Mouse (Mus musculus): Measurements from ENCODE around the gene Ppp1r12a.

Ppp1r12a gene

DNA sequence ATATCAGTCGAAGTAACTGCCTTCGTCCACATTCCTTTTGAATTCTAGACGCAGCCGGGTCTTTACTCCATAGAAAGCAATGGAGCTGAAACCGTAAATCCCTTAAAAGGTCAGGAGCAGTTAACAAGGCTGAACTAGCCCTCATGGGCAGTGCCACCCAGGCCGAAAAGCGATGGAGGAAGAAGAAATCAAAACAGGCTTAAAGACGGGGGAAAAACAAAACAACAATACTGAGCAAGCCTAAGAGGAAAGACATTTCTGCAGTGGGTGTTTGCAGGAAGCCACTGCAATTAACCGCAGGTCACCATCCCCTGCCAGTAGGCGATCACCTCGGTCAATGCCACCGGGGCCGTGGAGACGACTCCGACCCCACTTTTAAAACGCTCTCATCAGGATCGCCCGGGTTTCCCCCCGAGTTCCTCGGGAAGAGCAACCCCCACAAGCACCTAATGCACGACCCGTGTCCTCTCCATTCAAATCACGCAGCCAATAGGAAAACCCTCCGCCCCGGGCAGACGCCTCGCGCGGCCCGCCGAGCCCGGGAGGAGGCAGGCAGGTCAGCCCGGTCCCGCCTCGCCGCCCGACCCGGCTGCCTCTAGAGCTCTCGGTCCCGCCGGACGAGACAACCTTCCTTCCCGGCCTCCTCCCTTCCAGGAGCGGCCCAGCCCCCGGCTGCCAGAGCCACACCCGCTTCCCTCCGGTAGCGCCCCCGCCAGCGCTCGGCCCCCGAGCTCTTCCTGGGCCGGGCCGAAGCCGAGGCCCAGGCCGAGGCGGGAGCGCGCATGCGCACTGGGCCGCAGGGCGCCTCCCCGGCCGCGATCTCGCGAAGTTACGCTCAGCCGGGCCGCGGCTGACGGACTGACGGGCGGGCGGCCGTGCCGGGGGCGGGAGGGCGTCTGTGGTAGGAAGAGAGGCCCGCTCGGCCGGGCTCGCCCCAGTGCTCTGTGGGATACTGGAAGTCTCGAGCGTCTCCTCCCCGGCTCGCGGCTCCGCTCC lies at the start of gene Ppp1r12a:
TSS of gene Ppp1r12a (plus strand) at position 933 of the 996 bp plus-strand sequence.
- peak; percentile 94 for DNase-seq

DNA sequence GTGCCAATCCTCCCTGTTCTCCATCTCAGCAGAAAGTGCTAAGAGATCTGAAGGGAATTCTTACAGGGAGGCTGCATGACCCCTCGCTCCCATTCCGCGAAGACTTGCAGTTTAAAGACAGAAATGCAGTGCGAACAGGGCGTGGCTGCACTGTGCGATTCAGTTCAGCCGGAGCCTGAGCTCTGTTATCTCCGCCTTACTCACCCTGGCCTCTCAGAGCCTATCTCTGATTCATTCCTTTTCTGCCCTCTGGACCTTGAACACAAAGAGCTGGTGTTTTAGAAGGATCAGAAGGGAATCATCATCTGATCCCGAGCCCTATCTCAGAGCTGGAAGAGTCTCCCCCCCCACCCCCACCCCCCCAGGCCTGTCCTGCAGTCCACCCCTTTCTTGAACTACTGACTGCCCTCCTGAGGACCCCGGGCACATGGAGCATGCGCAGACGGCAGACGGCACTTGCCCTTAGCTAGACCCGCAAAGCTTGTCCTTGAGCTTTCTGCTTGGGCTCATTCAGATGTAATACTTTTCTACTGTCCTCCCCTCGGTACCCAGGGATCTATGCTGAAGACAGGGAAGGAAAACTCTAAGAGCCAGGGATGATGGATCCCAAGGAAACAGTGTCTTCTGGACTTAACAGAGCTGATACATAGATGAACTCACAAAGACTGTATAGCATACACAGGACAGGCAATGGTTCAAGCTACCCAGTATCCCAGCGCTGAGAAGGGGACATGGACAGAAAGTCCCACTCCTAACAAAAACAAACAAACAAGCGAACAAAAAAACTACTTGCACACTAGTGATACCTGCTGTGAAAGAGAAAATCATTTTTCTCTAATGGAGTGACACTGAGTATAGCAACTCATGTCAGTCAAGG lies 48.4 kb upstream of the Ppp1r12a start:
- DNase-seq: no peak

DNA sequence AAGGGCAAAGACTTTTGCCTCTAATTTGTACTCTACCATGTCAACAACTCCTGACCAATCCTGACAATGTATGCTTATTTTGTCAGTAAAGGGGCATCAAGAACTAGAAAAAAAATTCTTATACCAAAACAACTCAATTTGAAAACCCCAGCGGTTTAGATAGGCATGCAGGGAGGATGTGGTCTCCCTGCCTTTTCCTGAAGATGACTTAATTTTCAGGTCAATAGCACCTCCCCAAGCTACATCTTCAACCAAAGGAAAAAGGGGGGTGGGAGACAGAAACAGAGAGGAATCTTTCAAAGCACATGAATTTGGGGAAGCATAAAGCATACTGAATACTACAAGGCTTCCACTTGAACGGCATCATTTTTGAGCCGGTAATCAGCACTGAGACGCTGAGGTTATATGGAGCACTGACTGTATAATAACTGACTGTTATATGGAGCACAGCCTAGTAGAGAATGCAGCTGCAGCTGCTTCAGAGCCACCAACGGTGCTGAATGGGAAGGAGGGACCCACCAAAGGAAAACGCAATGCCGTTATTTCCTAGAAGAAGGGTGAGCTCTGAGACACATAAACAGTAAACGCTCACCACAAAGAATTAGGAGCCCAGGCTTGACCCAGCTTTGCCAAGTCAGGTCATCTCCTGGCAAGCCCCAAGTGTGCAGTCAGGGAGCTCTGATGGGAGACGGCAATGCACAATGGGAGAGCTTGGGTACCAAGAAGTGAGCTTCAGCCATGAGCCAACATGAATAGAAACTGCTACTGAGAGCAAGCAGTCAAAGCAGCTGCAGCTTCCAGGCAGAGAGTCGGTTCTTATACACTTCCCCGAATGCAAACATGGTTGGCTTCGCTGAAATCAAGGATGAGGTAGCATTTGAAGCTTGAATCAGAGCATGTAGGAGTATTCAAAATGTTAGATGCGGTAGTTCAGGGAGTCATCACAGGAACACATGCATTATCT lies 43.5 kb upstream of the Ppp1r12a start:
- DNase-seq: peak; percentile 21

DNA sequence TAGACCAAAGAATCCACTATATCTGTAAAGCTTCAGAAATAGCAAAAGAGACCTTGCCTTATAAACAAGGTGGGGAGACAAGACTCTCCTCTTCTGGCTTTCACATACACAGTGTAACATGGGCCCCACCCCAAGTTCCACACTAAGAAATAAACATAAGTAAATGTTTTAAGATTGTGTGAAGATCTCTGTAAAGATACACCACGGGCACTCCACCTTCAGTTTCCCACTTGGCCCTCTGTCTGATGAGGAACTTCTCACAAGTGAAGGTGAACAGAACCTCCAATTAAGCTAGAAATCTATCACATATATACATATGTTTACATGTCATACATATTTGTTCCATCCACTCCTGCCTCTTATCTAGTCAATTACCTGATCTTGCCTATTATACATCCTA lies 42.6 kb upstream of the Ppp1r12a start:
- no peak for DNase-seq

DNA sequence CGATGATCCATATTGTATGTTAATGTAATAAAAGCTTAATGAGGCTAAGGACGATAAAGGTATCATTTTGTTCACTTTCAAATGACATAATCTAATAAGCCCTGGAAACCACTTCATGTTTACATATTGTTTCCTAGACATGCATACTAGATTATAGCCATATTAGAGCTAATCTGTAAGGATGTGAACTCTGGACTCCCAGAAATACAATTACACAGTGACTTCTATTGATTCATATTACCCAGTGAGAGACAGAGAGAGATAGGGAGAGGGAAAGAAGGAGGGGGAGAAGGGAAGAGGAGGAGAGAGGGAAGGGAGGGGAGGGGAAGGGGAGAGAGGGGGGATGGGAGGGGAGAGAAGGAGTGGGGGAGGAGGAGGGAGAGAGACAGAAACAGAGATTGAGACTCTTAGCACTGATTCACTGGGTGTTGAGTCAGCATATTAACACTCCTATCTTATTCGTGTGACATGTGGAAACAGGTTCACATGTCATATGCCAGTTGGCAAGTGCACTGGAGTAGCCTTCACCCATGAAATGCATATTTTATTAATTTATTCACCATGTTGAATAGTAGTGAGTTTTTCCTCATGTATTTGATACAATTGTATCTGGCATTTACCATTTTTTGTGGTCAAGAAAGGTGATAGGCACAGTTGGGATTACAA lies 36.9 kb upstream of the Ppp1r12a start:
- no peak for DNase-seq

DNA sequence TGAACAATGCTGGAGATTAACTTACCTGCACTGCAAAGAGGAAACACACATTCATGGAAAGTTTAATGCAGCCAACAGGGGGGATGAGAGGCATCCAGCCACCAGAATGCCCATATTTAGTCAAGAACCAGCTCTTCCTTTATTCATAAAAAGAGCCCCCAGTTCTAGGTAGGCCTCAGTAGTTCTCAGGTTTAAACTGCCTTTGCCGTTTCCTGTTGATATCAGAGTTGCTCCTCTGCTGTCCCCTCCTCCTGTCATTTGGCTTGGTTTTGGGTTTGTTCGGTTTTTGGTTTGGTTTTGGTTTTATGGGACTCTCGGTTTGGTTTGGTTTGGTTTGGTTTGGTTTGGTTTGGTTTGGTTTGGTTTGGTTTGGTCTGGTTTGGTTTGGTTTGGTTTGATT lies 32.8 kb upstream of the Ppp1r12a start:
- no peak for DNase-seq

DNA sequence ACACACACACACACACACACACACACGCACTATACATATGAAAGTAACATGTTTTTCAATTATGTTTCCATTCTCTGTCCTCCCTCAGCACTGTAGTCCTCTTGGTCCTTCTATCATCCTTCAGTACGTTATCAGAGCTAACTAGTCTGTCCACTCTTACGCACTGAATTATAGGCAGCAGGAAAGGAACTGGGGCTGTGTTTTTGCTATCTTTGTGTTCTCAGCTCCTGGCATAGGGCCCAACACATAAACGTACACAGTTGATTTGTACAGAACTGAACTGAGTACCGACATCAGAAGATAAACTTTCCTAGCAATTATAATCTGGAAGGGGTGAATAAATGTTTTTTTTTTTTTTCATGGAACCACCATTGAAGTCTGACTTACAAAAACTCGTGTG lies 30.1 kb upstream of the Ppp1r12a start:
- DNase-seq: no peak

DNA sequence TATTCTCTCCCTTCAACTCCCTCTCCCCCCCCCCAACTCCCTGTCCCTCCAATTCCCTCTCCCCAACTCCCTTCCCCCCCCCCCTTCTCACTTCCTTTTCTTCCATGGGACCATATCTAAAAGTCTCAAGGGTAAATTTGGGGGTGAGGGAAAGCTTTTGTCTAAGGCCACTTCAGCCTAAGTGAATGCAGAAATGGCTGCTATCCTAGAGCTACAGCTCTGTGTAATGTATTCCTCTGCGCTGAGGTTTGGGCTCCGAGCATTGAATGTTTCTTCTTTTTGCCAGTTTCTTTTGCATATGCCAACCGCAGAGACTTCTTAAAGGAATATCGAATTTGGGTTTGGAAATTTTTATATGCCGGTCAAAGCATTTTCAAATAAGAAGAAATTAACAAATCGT lies 28.7 kb upstream of the Ppp1r12a start:
- DNase-seq: no peak

DNA sequence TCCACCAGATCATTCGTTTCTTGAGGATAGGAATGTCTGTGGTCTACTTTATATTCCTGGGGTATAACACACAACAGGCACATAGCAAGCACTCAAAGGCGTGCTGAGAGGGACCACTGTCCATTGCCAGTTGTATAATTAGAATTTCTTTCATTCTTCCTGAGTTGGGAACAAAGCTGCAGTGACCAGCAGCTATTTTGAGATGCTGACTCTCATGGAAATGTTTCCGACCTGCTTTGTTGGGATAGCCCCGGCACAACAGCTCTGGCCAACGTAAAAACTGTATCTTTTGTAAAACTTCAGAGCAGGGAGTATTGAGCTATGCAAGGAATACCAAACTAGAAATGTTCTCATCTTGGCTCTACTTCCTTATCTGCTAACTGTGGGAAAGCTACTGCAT lies 28.2 kb upstream of the Ppp1r12a start:
- no peak for DNase-seq

DNA sequence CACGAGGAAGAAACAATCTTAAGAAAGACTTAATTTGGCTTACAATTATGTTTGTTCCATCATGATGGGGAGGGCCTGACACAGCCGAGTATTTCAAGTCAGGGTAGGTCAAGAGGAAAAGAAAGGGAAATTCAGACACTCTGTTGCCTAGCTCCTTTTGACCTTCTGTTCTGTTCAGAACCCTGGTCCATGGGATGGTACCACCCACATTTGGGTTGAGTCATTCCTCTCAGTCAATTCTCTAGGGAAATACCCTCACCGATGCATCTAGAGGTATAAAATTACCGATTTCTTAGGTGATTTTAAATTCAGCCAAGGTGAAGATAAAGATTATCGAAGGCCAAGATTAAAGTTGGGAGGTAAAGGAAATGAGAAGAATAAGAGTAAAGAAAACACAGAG lies 23.6 kb upstream of the Ppp1r12a start:
- DNase-seq: no peak

DNA sequence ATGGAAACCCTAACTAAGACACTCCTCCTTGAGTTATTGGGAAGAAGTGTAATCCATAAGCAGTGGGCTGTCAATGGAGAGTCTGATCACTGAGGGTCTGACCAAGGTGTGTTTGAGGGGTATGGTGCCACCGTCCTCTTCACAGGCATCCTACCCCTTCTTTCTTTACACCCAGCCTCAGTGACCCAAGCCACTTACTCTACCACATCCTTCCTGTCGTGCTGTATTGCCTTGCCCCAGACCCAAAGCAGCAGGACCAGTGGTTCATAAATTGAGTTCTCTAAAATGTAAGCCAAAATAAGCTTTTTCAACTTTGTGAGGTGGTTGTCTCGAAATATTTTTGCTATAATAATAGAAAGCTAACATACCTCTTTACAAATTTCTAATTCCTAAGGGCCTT lies 22.2 kb upstream of the Ppp1r12a start:
- DNase-seq: no peak

DNA sequence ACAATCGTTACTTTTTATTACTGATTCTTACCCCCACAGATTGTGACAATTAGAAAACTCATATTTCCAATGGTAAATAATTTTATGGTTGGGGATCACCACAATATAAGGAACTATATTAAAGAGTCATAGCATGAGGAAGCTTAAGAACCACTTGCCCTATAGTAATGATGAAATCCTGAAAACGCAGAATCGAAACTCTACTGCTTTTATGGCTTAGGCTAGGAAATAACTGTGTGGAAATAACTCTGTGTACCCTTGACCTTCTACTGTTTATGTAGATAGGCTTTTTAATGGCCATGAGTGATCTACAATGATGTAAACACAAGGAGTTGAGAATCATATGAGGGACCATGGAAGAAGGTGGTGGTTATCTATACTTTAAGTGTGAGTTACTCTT lies 21.3 kb upstream of the Ppp1r12a start:
- DNase-seq: no peak

DNA sequence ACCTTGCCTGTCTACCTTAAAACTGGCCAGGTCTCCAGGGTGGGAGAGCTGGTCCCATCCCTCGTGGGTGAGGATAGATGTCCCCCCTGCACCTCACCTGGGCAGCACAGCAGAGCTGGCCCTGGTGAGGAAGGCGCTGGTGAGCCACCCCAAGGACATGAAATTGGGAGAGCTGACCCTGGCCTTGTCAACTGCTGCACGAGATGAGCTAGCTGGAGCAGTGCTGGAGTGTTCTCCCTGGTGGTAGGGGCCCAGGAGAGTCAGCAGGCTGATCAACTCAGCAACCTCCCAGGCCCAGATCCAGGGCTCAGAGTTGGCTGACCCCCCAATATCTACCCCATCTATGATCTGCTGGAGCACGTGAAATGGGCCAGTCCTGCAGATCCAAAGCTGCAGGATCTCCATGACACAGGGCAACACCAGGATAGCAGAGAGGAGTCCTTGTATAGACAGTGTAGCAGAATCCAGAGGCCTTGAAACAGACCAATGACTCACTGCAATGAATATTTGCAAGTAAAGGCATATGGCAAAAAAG lies 17.9 kb upstream of the Ppp1r12a start:
- no peak for DNase-seq

DNA sequence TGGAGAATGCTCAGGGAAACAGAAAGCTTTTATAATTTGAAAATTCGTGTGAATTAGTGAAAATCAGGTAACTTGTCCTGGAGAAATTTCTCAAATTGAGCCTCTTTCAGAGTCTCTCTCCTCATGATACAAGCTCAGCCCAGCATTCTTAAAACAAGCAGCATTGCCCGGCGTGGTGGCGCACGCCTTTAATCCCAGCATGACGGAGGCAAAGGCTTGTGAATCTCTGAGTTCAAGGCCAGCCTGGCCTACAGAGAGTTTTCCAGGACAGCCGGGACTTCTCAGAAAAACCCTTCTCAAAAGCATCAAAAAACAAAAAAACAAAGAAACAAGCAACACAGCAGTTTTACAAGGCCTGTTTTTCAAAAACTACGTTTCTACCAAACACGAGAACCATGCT lies 16.3 kb upstream of the Ppp1r12a start:
- no peak for DNase-seq

DNA sequence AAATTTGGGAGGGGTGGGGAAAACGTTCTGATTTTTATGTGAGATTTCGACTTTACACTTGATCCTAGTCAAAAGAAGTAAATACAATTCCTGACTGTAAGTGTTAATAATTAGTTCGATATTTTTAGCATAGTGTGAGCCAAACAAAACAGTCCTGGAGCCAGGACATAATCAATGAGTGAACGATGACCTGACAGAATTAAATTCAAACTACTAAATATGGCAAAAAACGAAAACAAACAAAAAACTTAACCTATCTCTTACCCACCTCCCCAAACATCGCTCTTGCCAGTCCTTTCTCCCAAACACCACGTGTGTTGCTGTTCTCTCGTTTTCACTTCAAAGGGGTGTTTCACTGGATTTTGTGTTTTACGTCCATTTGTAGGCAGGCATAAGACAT lies 15.0 kb upstream of the Ppp1r12a start:
- DNase-seq: no peak

DNA sequence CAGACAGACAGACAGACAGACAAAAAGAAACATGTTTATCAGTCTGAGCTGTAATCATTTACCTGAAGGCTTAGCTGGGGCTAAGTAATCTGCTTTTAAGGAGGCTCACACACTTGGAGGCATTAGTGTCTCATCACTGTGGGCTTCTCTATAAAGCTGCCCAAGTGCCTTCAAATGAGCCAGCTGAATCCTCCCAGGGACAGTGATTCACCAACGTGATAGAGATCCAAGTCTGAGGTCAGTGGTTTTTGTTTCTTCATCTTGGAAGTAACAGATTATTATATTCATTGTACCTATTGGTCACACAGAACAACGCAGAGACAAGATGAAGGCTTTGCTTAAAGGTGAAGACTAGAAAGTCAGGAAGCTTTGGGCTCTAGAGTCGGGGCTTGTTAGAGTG lies 8.7 kb upstream of the Ppp1r12a start:
- DNase-seq: no peak

DNA sequence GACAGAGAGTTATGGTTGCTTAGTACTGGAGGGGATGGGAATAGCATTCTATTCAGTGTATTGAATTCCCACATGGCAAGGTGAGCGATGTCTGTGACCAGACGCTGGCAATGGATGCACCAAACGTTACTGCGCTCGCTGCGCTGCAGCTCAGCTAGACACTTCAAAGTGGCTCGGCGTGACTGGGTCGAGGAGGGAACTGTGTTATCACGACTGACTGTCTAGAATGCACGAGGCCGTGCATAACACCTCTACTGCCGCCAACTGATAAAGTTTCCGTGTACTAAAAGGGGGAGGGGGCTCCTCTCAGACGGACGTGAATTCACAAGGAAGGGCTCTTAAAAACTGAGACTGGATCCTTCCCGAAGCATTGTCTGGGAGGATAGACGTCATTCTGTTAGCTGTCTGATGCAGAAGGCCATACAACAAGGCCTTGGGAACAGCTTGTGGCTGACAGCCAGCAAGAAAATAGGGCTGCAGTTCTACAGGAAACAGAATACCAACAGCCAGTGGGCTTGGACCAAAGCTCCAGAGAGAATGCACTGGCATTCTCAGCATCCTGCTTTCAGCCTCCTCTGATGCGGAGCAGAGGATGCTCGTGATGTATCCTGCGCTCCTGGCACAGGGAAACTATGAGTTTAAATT lies 6.8 kb upstream of the Ppp1r12a start:
- no peak for DNase-seq

DNA sequence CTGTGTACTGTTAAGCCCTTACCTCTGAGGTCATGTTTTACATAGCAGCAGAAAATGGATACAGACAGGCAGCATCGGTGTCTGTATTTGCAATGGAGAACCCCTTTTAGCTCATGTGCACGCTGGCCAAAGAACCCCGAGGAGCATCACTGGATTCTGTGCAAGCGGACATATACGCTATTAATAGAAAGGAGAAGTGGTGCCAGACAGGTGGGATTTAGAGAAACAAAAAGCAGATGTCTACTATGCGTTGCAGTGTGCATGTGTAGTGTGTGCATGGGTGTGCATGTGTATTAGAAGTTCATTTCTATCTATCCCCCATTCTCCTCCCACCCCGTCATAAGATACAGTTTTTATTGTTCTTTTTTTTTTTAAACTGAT lies 6.3 kb upstream of the Ppp1r12a start:
- DNase-seq: no peak

DNA sequence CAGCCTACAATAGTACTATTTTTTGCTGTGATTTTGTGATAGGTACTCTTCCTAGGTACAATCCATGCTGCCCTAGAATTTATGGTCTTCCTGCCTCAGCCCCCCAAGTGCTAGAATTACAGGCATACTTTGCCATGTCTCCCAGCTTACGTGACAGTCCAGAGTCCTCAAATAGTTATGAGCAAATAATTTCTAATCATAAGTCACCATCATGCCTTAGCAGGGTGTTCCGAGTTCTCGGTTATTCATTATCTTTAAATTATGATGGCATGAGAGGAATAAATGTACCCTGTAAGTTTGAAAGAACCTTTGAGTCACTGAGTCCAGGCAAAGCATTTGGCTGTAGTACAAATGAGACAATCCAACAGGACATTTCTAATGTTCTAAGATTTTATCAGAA lies 5.9 kb upstream of the Ppp1r12a start:
- no peak for DNase-seq

DNA sequence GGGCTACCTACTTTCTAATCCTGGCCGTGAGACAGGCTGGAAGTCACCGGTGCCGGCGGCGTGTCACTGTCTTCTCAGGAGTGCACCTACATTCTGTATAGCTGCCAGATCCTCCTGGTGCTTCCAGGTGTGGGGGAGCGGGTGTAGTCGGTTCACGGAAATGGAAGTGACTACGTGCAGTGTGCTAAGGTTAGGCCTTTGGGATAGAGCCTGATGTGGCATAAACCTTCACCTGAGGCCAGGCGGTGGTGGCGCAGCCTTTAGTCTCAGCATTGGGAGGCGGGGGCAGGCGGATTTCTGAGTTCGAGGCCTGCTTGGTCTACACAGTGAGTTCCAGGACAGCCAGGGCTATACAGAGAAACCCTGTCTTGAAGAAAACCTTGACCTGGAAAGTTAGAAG lies 3.0 kb upstream of the Ppp1r12a start:
- DNase-seq: no peak

DNA sequence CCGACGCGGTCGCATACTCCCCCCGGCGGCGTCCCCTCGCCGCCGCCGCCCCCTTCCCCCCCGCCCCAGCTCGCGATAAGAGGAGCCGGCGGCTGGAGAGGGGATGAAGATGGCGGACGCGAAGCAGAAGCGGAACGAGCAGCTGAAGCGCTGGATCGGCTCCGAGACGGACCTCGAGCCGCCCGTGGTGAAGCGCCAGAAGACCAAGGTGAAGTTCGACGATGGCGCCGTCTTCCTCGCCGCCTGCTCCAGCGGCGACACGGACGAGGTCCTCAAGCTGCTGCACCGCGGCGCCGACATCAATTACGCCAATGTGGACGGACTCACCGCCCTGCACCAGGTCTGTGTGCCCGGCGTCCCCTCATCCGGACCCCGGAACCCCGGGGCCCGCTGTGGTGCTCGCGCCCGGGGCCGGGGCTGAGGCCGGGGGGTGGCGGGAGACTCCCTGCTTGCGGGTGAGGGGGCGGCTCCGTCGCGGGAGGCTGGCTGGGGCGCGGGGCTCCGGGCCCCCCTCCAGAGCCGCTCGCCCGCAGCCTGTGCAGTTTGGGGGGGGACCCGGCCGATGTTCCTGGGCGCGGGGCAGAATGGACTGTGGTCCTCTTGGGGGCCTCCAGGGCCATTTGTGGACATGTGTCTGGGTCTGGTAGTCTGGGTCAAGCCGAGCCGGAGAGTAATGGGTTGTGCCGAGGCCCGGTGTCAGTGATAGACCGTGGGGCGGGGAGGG lies 466 bp downstream of the Ppp1r12a start:
- DNase-seq: no peak
